Mouse (Mus musculus): ENCODE data around the gene Timp2. TPM values are rescaled to one million over a fixed set of nuclear protein-coding genes. Genes with fewer than 3 reads are reported as not detected.

The Timp2 gene
- polyA plus RNA-seq, 1 experiment from 2014 or later = 39.2 TPM

GRCm38 (mm10) chr11:118366108-118366507 is 10.6 kb upstream of the Timp2 start:
- Histone ChIP-seq H3K27me3 (ENCODE audit: insufficient read depth, poor library complexity, severe bottlenecking) (peaks cover 15% of the 10 kb centered on the region), H3K9me3 (no peaks in the 10 kb centered on the region), H3K4me1 (peaks cover 52% of the 10 kb centered on the region), H3K4me3 (no peak overlapping the region), H3K36me3 (no peaks in the 10 kb centered on the region), H3K27ac (peak overlapping the region; percentile 87)
- WGBS = 27% methylated on average over 3 of the region's 3 CpGs
- DNase-seq (ENCODE audit: low spot score) = no peak

- no peaks in the 10 kb centered on the region for H3K36me3 ChIP-seq
- WGBS = 47% methylated on average over 7 of the region's 7 CpGs
- peaks cover 10% of the 10 kb centered on the region; the same call in 1 of the 2 replicates for H3K27me3 ChIP-seq (ENCODE audit: insufficient read depth, poor library complexity, severe bottlenecking)
- peak; percentile 81 for DNase-seq (ENCODE audit: low spot score)
- no peaks in the 10 kb centered on the region for H3K9me3 ChIP-seq
- peaks cover 61% of the 10 kb centered on the region for H3K4me1 ChIP-seq
- no peak overlapping the region for H3K4me3 ChIP-seq
- peak overlapping the region; percentile 87 for H3K27ac ChIP-seq
Measured at GRCm38 (mm10) chr11:118365171-118365570, 9.6 kb upstream of the Timp2 start.

- Histone ChIP-seq H3K27me3 (ENCODE audit: insufficient read depth, poor library complexity, severe bottlenecking) (0 out of 2 replicates have a peak, but pooled peaks cover 3% of the 10 kb centered on the region), H3K36me3 (no peaks in the 10 kb centered on the region), H3K4me1 (peaks cover 63% of the 10 kb centered on the region), H3K4me3 (no peak overlapping the region), H3K9me3 (no peaks in the 10 kb centered on the region), H3K27ac (peak overlapping the region; percentile 87)
- DNase-seq (ENCODE audit: low spot score) = no peak
- WGBS = 74% methylated on average over 4 of the region's 4 CpGs
Measured at GRCm38 (mm10) chr11:118364021-118364420, 8.5 kb upstream of the Timp2 start.

GRCm38 (mm10) chr11:118362971-118363518 is 7.5 kb upstream of the Timp2 start:
- H3K4me1 ChIP-seq = peaks cover 66% of the 10 kb centered on the region
- H3K27me3 ChIP-seq (ENCODE audit: insufficient read depth, poor library complexity, severe bottlenecking) = 0 out of 2 replicates have a peak, but pooled peaks cover 3% of the 10 kb centered on the region
- peak overlapping the region; percentile 87 for H3K27ac ChIP-seq
- no peaks in the 10 kb centered on the region for H3K36me3 ChIP-seq
- peak overlapping the region; percentile 37 for H3K4me3 ChIP-seq
- peak; percentile 85 for DNase-seq (ENCODE audit: low spot score)
- under 1% methylated on average over 8 of the region's 8 CpGs for WGBS
- no peaks in the 10 kb centered on the region for H3K9me3 ChIP-seq

GRCm38 (mm10) chr11:118362501-118362900 is 7.0 kb upstream of the Timp2 start:
- H3K4me3 ChIP-seq = peak overlapping the region; percentile 37; the same call in 1 of the 2 replicates
- DNase-seq (ENCODE audit: low spot score) = no peak

GRCm38 (mm10) chr11:118360907-118361341 is 5.4 kb upstream of the Timp2 start:
- Histone ChIP-seq H3K4me1 (peaks cover 62% of the 10 kb centered on the region), H3K4me3 (no peak overlapping the region), H3K27me3 (ENCODE audit: insufficient read depth, poor library complexity, severe bottlenecking) (no peaks in the 10 kb centered on the region; the same call in 1 of the 2 replicates), H3K9me3 (no peaks in the 10 kb centered on the region), H3K27ac (0 out of 2 replicates have a peak overlapping the region, but pooled peaks have one; percentile 16), H3K36me3 (no peaks in the 10 kb centered on the region)
- no peak for DNase-seq (ENCODE audit: low spot score)
- WGBS = 51% methylated on average over 10 of the region's 10 CpGs

More at GRCm38 (mm10) chr11:118362501-118362900, 7.0 kb upstream of the Timp2 start:
- Histone ChIP-seq H3K4me1 (peaks cover 66% of the 10 kb centered on the region), H3K36me3 (no peaks in the 10 kb centered on the region), H3K27ac (peak overlapping the region; percentile 87), H3K27me3 (ENCODE audit: insufficient read depth, poor library complexity, severe bottlenecking) (0 out of 2 replicates have a peak, but pooled peaks cover 3% of the 10 kb centered on the region), H3K9me3 (no peaks in the 10 kb centered on the region)
- 43% methylated on average over 1 of the region's 1 CpGs for WGBS

GRCm38 (mm10) chr11:118360491-118360890 is 5.0 kb upstream of the Timp2 start:
- H3K4me1 ChIP-seq = peaks cover 62% of the 10 kb centered on the region
- H3K4me3 ChIP-seq = no peak overlapping the region
- no peaks in the 10 kb centered on the region for H3K9me3 ChIP-seq
- no peaks in the 10 kb centered on the region; the same call in 1 of the 2 replicates for H3K27me3 ChIP-seq (ENCODE audit: insufficient read depth, poor library complexity, severe bottlenecking)
- 0 out of 2 replicates have a peak overlapping the region, but pooled peaks have one; percentile 16 for H3K27ac ChIP-seq
- no peaks in the 10 kb centered on the region for H3K36me3 ChIP-seq
- no peak for DNase-seq (ENCODE audit: low spot score)
- WGBS = 59% methylated on average over 7 of the region's 7 CpGs

- H3K36me3 ChIP-seq = peaks cover 12% of the 10 kb centered on the region; the same call in 1 of the 2 replicates
- no peak for DNase-seq (ENCODE audit: low spot score)
- WGBS = under 1% methylated on average over 40 of the region's 43 CpGs
- peak overlapping the region; percentile 80 for H3K4me3 ChIP-seq
- H3K9me3 ChIP-seq = no peaks in the 10 kb centered on the region
- H3K27me3 ChIP-seq (ENCODE audit: insufficient read depth, poor library complexity, severe bottlenecking) = no peaks in the 10 kb centered on the region; the same call in 1 of the 2 replicates
- peak overlapping the region; percentile 96 for H3K27ac ChIP-seq
- H3K4me1 ChIP-seq = peaks cover 38% of the 10 kb centered on the region
Measured at GRCm38 (mm10) chr11:118355205-118355604, 335 bp downstream of the Timp2 start.

GRCm38 (mm10) chr11:118354636-118355191 is 826 bp downstream of the Timp2 start:
- Histone ChIP-seq H3K27ac (peak overlapping the region; percentile 96), H3K9me3 (no peaks in the 10 kb centered on the region), H3K27me3 (ENCODE audit: insufficient read depth, poor library complexity, severe bottlenecking) (no peaks in the 10 kb centered on the region; the same call in 1 of the 2 replicates), H3K4me3 (peak overlapping the region; percentile 80), H3K36me3 (peaks cover 12% of the 10 kb centered on the region; the same call in 1 of the 2 replicates), H3K4me1 (peaks cover 38% of the 10 kb centered on the region)
- WGBS = under 1% methylated on average over 46 of the region's 47 CpGs
- DNase-seq (ENCODE audit: low spot score) = no peak

GRCm38 (mm10) chr11:118349494-118349893 is 6.0 kb downstream of the Timp2 start:
- 84% methylated on average over 5 of the region's 5 CpGs for WGBS
- no peak for DNase-seq (ENCODE audit: low spot score)

GRCm38 (mm10) chr11:118348877-118349276 is 6.7 kb downstream of the Timp2 start:
- Histone ChIP-seq H3K4me1 (peaks cover 48% of the 10 kb centered on the region), H3K27me3 (ENCODE audit: insufficient read depth, poor library complexity, severe bottlenecking) (no peaks in the 10 kb centered on the region), H3K9me3 (no peaks in the 10 kb centered on the region), H3K4me3 (no peak overlapping the region), H3K27ac (peak overlapping the region; percentile 81), H3K36me3 (peaks cover 12% of the 10 kb centered on the region; the same call in 1 of the 2 replicates)
- WGBS = 56% methylated on average over 5 of the region's 5 CpGs
- no peak for DNase-seq (ENCODE audit: low spot score)

More at GRCm38 (mm10) chr11:118349494-118349893, 6.0 kb downstream of the Timp2 start:
- Histone ChIP-seq H3K4me1 (peaks cover 53% of the 10 kb centered on the region), H3K27ac (peak overlapping the region; percentile 81), H3K27me3 (ENCODE audit: insufficient read depth, poor library complexity, severe bottlenecking) (no peaks in the 10 kb centered on the region), H3K4me3 (no peak overlapping the region), H3K9me3 (no peaks in the 10 kb centered on the region), H3K36me3 (peaks cover 12% of the 10 kb centered on the region; the same call in 1 of the 2 replicates)

- Histone ChIP-seq H3K4me1 (peaks cover 48% of the 10 kb centered on the region), H3K27ac (peak overlapping the region; percentile 81), H3K36me3 (peaks cover 12% of the 10 kb centered on the region; the same call in 1 of the 2 replicates), H3K9me3 (no peaks in the 10 kb centered on the region), H3K4me3 (no peak overlapping the region), H3K27me3 (ENCODE audit: insufficient read depth, poor library complexity, severe bottlenecking) (no peaks in the 10 kb centered on the region)
- DNase-seq (ENCODE audit: low spot score) = no peak
- 45% methylated on average over 3 of the region's 3 CpGs for WGBS
Measured at GRCm38 (mm10) chr11:118348419-118348818, 7.1 kb downstream of the Timp2 start.

GRCm38 (mm10) chr11:118347911-118348310 is 7.6 kb downstream of the Timp2 start:
- Histone ChIP-seq H3K27ac (peak overlapping the region; percentile 44; the same call in 1 of the 2 replicates), H3K36me3 (peaks cover 12% of the 10 kb centered on the region; the same call in 1 of the 2 replicates), H3K4me3 (no peak overlapping the region), H3K4me1 (peaks cover 48% of the 10 kb centered on the region), H3K27me3 (ENCODE audit: insufficient read depth, poor library complexity, severe bottlenecking) (no peaks in the 10 kb centered on the region), H3K9me3 (no peaks in the 10 kb centered on the region)
- no peak for DNase-seq (ENCODE audit: low spot score)
- WGBS = 89% methylated on average over 12 of the region's 12 CpGs
